Mouse (Mus musculus) kidney, postnatal 14 days (tissue): ENCODE measurements at regions not wholly inside any gene's neighbourhood (a gene's known extent, or its start where the extent isn't known, plus 50 kb on each side); places are given as distances from the start of the nearest gene placed in this dataset.

Experiments
- DNase-seq: peaks from one replicate; pipeline ENCODE4 v3.0.0; 2022; ENCODE audit warnings: mixed read lengths

GRCm38 (mm10) chr11:25157861-25158245, 1052.7 kb downstream of the 5730522E02Rik start:
- no peak for DNase-seq

DNA sequence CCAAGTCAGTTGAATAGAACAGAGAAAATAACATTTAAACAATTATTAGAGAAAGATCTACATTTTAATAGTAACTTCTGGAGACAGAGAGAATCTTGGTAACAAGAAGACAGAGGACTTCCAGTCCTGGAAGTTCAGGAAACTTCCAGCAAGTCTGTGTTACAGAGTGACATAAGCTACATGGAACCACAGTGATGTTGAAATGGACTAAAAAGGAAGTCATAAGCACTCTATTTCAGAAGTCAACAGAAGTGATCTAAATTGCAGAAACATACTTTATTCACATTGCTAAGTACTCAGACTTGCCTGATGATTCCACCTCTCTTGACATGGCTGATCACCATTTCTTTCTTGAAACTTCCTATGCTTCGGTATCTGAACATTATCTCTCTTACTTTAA, 1051.7 kb downstream of the 5730522E02Rik start:
- DNase-seq: no peak

DNA sequence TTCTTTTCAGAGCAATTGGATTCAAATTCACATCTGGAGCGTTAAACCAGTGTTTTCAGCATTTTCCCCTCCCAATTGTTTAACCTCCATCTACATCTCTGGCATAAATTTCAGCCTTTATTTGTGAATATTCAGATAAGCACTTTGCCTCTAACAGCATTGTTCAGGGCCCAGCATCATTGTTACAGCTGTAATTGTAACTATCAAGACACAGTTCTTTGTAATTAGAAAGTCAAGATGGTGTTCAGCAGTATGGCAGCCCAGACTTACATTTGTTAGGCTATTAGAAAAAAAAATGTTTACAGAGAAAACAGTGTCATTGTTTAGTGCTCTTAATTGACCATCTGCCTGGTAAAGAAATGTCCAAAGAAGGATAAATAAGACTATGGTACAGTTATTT, 1042.6 kb downstream of the 5730522E02Rik start:
- DNase-seq: no peak

DNA sequence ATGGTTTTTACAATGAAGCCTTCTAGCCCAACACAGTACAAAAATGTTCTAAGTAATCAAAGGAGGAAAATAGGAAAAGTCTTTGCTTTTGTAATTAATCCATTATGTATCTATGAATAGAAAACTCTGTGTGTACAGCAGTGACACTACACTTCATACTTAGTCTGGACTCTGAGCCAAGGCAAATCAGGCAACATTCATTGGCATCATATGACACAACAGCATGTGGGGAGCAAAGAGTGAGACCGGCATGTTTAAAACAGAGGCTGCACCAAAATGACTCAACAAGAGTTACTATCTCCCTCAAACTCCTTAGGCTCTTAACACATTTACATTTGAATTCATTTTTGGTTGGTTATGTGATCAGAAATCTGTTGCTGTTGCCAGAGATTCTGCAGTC, 1039.5 kb downstream of the 5730522E02Rik start:
- no peak for DNase-seq
